Mouse (Mus musculus) intestine, embryonic 16.5 days (tissue): ENCODE data around the gene Nkiras2. TPM values are rescaled to one million over a fixed set of nuclear protein-coding genes. Genes with fewer than 3 reads are reported as not detected.

Experiments used
- ATAC-seq: fragments of 200-750 bp; cut with Nextera tagmentation; 2 replicates; pipeline ENCODE4 v1.8.0; 2017; ENCODE audit warnings: moderate TSS enrichment, moderate library complexity
- H3K27ac ChIP-seq: fragments of 300-500 bp; sonication (generic); 2 replicates; pipeline ENCODE4 v1.5.1; 2014; ENCODE audit warnings: mild to moderate bottlenecking, low read length
- H3K27me3 ChIP-seq: fragments of 300-500 bp; sonication (generic); replicated peaks from 2 replicates; pipeline ENCODE4 v1.6.1; 2014; ENCODE audit warnings: low read length, control low read depth, mixed read lengths; ENCODE audit not compliant: control insufficient read depth, insufficient read depth
- H3K36me3 ChIP-seq: fragments of 300-500 bp; sonication (generic); 2 replicates; pipeline ENCODE4 v1.6.1; 2014; ENCODE audit warnings: low read length, control low read depth; ENCODE audit not compliant: control insufficient read depth, insufficient read depth
- H3K4me1 ChIP-seq: fragments of 300-500 bp; sonication (generic); 2 replicates; pipeline ENCODE4 v1.6.1; 2014; ENCODE audit warnings: low read length, control low read depth, mixed read lengths; ENCODE audit not compliant: control insufficient read depth, insufficient read depth
- H3K4me2 ChIP-seq: fragments of 300-500 bp; sonication (generic); 2 replicates; pipeline ENCODE4 v1.6.1; 2014; ENCODE audit warnings: low read depth, low read length, control low read depth
- H3K4me3 ChIP-seq: fragments of 300-500 bp; sonication (generic); 2 replicates; pipeline ENCODE4 v1.5.1; 2014; ENCODE audit warnings: mild to moderate bottlenecking, low read length
- H3K9ac ChIP-seq: fragments of 300-500 bp; sonication (generic); 2 replicates; pipeline ENCODE4 v1.6.1; 2014; ENCODE audit warnings: low read depth, low read length
- H3K9me3 ChIP-seq: fragments of 300-500 bp; sonication (generic); 2 replicates; pipeline ENCODE4 v1.6.1; 2016; ENCODE audit warnings: low read length, control low read depth; ENCODE audit not compliant: control insufficient read depth
- WGBS: fragments of 180-500 bp; shearing (Covaris S2); extraction: QIAGEN DNeasy Blood & Tissue Kit; methylation state at CpG from one replicate; pipeline ENCODE4 v1.1.7; 2014; 5-methylcytosine and 5-hydroxymethylcytosine counted together
- polyA plus RNA-seq: library from polyadenylated mRNA; unstranded; fragments of >200 nt; fragmentation: Nextera tagmentation; extraction: Ambion mirVana; gene quantifications from 2 replicates; pipeline ENCODE4 v1.2.1, GENCODE M21; 2015

Nkiras2 gene
- polyA plus RNA-seq, 1 experiment from 2014 or later: 80.8 TPM

DNA sequence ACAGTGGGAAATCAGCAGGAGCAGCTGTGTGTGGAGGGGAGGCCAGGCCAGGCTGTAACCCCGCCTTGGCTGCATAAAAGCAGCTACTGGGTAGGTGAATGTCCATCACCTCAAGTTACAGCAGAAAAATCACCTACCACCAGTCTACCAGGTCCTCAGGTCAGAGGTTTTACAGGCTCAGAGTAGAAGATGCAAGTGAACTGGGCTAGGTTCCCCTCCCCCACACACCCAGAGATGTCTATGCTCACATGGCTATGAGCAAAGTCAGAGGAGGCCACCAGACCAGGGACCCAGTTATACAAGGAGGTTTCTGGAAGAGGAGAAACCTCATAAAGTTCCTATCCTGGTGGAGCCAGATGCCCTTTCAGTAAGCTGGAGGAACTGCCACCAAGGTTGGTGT is 52.0 kb downstream of the Nkiras2 start:
- H3K36me3 ChIP-seq: no peaks in the 10 kb centered on the region
- ATAC-seq: no peak
- H3K4me3 ChIP-seq: no peak overlapping the region
- no peak overlapping the region for H3K27ac ChIP-seq
- H3K9ac ChIP-seq: no peak overlapping the region
- H3K9me3 ChIP-seq: no peaks in the 10 kb centered on the region
- WGBS: 72% methylated on average over 1 of the region's 1 CpGs
- H3K27me3 ChIP-seq: peaks cover 4% of the 10 kb centered on the region; the same call in 1 of the 2 replicates
- peaks cover 5% of the 10 kb centered on the region; the same call in 1 of the 2 replicates for H3K4me1 ChIP-seq
- H3K4me2 ChIP-seq: no peak overlapping the region

DNA sequence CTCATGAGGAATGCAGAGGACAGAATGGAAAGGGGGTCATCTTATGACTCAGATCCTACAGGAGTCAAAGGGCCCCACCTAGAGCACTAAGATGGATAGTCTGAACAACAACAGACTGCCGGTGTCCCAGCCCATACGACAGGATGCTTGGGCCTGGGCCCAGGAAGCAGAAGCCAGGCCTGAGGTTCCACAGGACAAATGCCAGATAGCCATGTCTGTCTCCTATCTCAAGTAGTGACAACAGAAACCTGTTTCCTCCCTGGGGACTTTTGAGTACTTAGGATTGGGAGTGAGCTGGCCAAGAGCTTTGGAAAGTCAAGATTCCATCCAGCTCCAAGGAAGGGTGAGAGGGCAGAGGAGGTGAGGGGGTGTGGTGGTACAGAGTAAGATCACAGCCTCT is 52.9 kb downstream of the Nkiras2 start:
- peaks cover 5% of the 10 kb centered on the region; the same call in 1 of the 2 replicates for H3K4me1 ChIP-seq
- peaks cover 4% of the 10 kb centered on the region; the same call in 1 of the 2 replicates for H3K27me3 ChIP-seq
- H3K9ac ChIP-seq: no peak overlapping the region
- 45% methylated on average over 2 of the region's 2 CpGs for WGBS
- H3K36me3 ChIP-seq: no peaks in the 10 kb centered on the region
- no peak overlapping the region for H3K4me2 ChIP-seq
- no peak overlapping the region for H3K27ac ChIP-seq
- no peak overlapping the region for H3K4me3 ChIP-seq
- no peak for ATAC-seq
- H3K9me3 ChIP-seq: no peaks in the 10 kb centered on the region

DNA sequence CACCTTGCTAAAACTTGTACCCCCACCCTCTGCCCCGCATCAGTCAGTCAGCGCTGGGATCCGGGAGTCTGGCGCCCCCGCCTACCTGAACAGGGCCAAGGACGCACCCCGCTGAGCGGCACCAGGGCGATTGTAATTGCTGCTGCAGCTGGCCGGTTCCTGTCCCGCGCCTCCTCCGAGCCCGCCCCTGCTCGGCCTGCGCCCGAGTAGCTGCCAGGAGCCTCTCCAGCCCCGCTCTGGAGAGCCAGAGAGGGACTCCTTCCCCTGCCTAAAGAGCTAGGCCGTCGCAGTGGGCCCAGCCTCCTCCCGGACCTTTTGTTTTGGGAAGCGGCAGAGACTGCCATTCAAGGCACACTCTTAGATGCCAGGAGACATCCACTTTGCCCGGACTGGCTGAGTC is 54.1 kb downstream of the Nkiras2 start:
- WGBS: 4% methylated on average over 23 of the region's 23 CpGs
- Histone ChIP-seq H3K4me3 (peak overlapping the region; percentile 18), H3K27ac (no peak overlapping the region), H3K9ac (peak overlapping the region; percentile 17), H3K9me3 (no peaks in the 10 kb centered on the region), H3K36me3 (no peaks in the 10 kb centered on the region), H3K4me2 (no peak overlapping the region), H3K27me3 (peaks cover 4% of the 10 kb centered on the region; the same call in 1 of the 2 replicates), H3K4me1 (peaks cover 5% of the 10 kb centered on the region; the same call in 1 of the 2 replicates)
- ATAC-seq: no peak

Other genes with a start within 250 kb of the Nkiras2 start
- 165 and 179 TPM in 2 replicates for gene Jup, start 221.5 kb upstream of the Nkiras2 start, polyA plus RNA-seq
- gene P3h4, start 204.4 kb upstream of the Nkiras2 start, polyA plus RNA-seq: 36.9 and 38.5 TPM in 2 replicates
- gene Fkbp10, start 203.5 kb upstream of the Nkiras2 start, polyA plus RNA-seq: 72.7 and 78.1 TPM in 2 replicates
- gene Nt5c3b, start 177.4 kb upstream of the Nkiras2 start, polyA plus RNA-seq: 82.5 and 85.8 TPM in 2 replicates
- 0.37 and 0.39 TPM in 2 replicates for gene Klhl10, start 177.3 kb upstream of the Nkiras2 start, polyA plus RNA-seq
- gene Klhl11, start 146.5 kb upstream of the Nkiras2 start, polyA plus RNA-seq: 4.0 TPM in 2 replicates
- 131 and 132 TPM in 2 replicates for gene Acly, start 91.2 kb upstream of the Nkiras2 start, polyA plus RNA-seq
- gene Ttc25, start 73.6 kb upstream of the Nkiras2 start, polyA plus RNA-seq: 0.24 and 0.45 TPM in 2 replicates
- gene Cnp, start 44.3 kb upstream of the Nkiras2 start, polyA plus RNA-seq: 27.7 and 28.4 TPM in 2 replicates
- gene Dnajc7, start 924 bp downstream of the Nkiras2 start, polyA plus RNA-seq: 171 and 184 TPM in 2 replicates
- gene Zfp385c, start 73.2 kb downstream of the Nkiras2 start, polyA plus RNA-seq: 0.20 and 0.31 TPM in 2 replicates
- gene Dhx58, start 85.0 kb downstream of the Nkiras2 start, polyA plus RNA-seq: 3.4 TPM in 2 replicates
- gene Kat2a, start 93.2 kb downstream of the Nkiras2 start, polyA plus RNA-seq: 38.7 and 40.7 TPM in 2 replicates
- gene Hspb9, start 94.6 kb downstream of the Nkiras2 start, polyA plus RNA-seq: 0.29 TPM in 1 of 2 replicates, not detected in the other
- gene Rab5c, start 119.0 kb downstream of the Nkiras2 start, polyA plus RNA-seq: 41.1 and 41.6 TPM in 2 replicates
- gene Kcnh4, start 140.7 kb downstream of the Nkiras2 start, polyA plus RNA-seq: 0.12 and 0.15 TPM in 2 replicates
- not detected in 2 replicates for gene Hcrt, start 143.7 kb downstream of the Nkiras2 start, polyA plus RNA-seq
- gene Ghdc, start 151.7 kb downstream of the Nkiras2 start, polyA plus RNA-seq: 6.5 and 6.7 TPM in 2 replicates
- gene Stat5b, start 231.5 kb downstream of the Nkiras2 start, polyA plus RNA-seq: 20.5 and 22.8 TPM in 2 replicates
- gene Stat5a, start 240.1 kb downstream of the Nkiras2 start, polyA plus RNA-seq: 5.8 and 6.2 TPM in 2 replicates